Mouse (Mus musculus) hindbrain, embryonic 10.5 days (tissue): ENCODE measurements around the gene Adgrl1. TPM values are rescaled to one million over a fixed set of nuclear protein-coding genes. Genes with fewer than 3 reads are reported as not detected.
"Not testable (repeated sequence)": the region's sequence is repeated elsewhere in the genome, so short reads cannot be mapped to it uniquely, and the experiment has no call there.

ENCODE experiments used
- DNase-seq: peaks from one replicate; pipeline ENCODE4 v3.0.0-alpha.2; 2017; ENCODE audit warnings: low spot score
- H3K27ac ChIP-seq: fragments of 300-500 bp; sonication (generic); 2 replicates; pipeline ENCODE4 v1.5.1; 2016; ENCODE audit warnings: mild to moderate bottlenecking, moderate library complexity
- H3K27me3 ChIP-seq: fragments of 300-500 bp; sonication (generic); 2 replicates; pipeline ENCODE4 v1.6.1; 2016; ENCODE audit warnings: mild to moderate bottlenecking; ENCODE audit not compliant: poor library complexity, insufficient read depth, severe bottlenecking
- H3K36me3 ChIP-seq: fragments of 300-500 bp; sonication (generic); 2 replicates; pipeline ENCODE4 v1.6.1; 2016; ENCODE audit warnings: mild to moderate bottlenecking, moderate library complexity
- H3K4me1 ChIP-seq: fragments of 300-500 bp; sonication (generic); replicated peaks from 2 replicates; pipeline ENCODE4 v1.6.1; 2016; ENCODE audit warnings: mild to moderate bottlenecking
- H3K4me3 ChIP-seq: fragments of 300-500 bp; sonication (generic); 2 replicates; pipeline ENCODE4 v1.5.1; 2016; ENCODE audit warnings: mild to moderate bottlenecking, moderate library complexity
- H3K9me3 ChIP-seq: fragments of 300-500 bp; sonication (generic); 2 replicates; pipeline ENCODE4 v1.6.1; 2016; ENCODE audit warnings: mild to moderate bottlenecking, moderate library complexity
- WGBS: fragments of 180-500 bp; shearing (Covaris S2); methylation state at CpG from one replicate; pipeline ENCODE4 v1.1.7; 2016; 5-methylcytosine and 5-hydroxymethylcytosine counted together
- polyA plus RNA-seq: library from polyadenylated mRNA; unstranded; fragments of >200 nt; fragmentation: Nextera tagmentation; extraction: Ambion mirVana; gene quantifications from 2 replicates; pipeline ENCODE4 v1.2.1, GENCODE M21; 2016

Adgrl1 gene
- polyA plus RNA-seq, 1 experiment from 2014 or later = 15.4 TPM

DNA sequence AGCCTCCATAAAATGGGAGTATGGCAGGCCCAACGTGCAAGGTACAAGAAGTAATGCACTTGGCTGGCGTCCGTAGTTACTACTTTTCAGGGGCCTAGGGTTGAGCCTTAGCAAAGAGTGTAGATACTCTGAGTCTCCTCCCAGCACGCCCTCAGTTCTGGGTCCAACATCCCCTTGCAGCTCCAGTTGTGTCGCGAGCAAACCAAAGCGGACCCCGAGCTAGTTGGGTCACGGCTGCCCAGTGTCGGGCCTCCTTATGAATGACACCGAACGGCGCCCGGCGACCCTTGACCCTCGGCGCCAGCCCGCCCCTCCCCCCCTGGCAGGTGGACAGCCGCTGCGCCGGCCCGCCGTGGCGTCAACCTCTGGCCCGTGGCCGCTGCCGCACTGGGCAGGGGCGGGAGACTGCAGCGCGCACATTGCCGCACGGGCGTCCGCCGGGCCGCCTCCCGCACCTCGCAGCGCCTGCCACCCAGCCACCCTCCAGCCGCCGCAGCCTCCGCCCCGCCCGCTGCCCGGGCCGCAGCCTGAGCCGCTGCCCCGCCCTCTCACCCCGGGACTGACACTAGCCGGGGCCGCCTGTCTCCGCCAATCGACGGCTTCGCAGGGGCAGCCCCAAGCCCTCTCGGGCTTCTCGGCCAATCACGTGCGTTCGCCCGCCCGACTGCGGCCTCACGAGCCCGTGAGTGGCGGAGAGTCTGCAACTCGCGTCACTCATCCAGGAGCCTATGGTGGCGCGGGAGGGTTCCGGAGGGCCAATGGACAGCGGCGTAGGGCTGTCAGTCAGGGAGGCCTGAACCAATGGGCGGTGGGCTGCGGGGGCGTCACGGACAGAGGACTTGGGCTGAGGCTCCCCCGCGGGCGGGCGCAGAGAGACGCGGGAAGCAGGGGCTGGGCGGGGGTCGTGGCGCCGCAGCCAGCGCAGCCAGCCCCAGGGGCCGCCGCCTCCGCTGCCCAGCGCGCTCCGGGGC lies 72.5 kb downstream of the Adgrl1 start, which contains the start of gene Prkaca:
TSS of gene Prkaca (plus strand) at position 844 of the 971 bp plus-strand sequence.
- WGBS = under 1% methylated on average over 94 of the region's 94 CpGs
- Histone ChIP-seq H3K4me3 (peak within 1 kb of the TSS; percentile 96), H3K4me1 (peaks cover 37% of the 10 kb centered on the region), H3K36me3 (peaks cover 35% of the 10 kb centered on the region), H3K27ac (peak within 1 kb of the TSS; percentile 92), H3K9me3 (no peaks in the 10 kb centered on the region), H3K27me3 (no peaks in the 10 kb centered on the region)
- peak; percentile 99 for DNase-seq

DNA sequence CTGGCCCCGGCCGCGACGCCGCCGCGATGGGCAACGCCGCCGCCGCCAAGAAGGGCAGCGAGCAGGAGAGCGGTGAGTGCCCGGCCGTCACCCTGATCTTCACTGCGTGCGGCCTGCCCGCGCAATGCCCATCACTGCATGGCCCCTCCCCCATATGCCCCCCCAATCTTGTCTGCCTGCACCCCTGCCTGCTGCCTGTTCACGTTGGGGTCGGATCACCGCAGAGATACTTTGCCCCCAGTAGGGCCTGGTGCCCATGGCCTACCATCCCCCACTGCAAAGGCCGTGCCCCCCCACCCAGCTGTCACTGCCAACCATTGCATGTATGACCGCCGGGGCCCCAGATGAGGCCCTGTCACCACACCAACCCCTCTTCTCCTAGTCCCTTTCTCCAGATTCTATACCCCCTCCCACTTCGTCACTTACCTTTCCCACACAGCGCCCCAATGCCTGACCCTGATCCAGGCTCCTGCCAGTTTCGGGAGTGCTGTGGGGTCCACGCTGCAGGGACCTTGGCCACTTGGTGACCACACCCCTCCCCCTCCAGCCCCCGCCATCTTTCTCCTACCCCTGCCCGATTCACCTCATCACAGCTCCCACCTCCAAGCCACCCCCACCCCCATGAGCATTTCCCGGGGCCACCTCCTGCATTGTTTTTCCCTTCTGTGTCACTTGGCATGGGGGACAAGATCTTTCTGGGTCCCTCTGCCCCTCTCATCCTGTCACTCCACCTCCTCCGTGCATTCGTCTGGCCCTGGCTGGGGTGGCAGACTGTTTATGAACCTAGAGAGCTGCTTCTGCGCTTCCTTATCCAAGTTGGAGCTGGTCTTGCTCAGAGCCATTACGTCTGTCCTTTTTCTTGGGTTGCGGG lies 73.5 kb downstream of the Adgrl1 start:
- WGBS = 3% methylated on average over 37 of the region's 37 CpGs
- H3K4me1 ChIP-seq = peaks cover 46% of the 10 kb centered on the region
- peak; percentile 10 for DNase-seq
- peak overlapping the region; percentile 92 for H3K27ac ChIP-seq
- H3K4me3 ChIP-seq = peak overlapping the region; percentile 96
- H3K36me3 ChIP-seq = peaks cover 32% of the 10 kb centered on the region
- no peaks in the 10 kb centered on the region for H3K9me3 ChIP-seq
- no peaks in the 10 kb centered on the region for H3K27me3 ChIP-seq

DNA sequence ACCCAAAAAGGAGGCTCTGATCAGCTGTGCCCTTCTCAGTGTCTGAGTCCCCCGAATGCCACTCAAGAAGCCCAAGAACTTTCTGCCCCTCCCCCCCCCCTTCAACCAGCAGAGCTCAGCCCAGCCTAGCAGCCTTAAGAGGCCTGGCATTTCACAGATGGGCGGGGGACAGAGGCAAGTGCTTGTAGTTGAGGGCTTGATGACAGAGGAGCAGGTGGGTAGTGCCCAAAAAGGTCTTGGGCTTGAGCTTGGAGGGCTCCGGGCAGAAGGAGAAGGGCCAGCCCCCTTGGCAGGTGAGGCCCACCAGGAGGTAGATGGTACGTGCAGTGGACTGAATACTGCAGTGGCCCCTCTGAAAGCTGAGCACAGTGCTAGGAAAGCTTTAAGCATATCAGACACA lies 74.6 kb downstream of the Adgrl1 start:
- no peak overlapping the region; the same call in 1 of the 2 replicates for H3K27ac ChIP-seq
- H3K36me3 ChIP-seq = peaks cover 23% of the 10 kb centered on the region
- no peaks in the 10 kb centered on the region for H3K9me3 ChIP-seq
- WGBS = 88% methylated on average over 4 of the region's 4 CpGs
- peaks cover 48% of the 10 kb centered on the region for H3K4me1 ChIP-seq
- H3K27me3 ChIP-seq = no peaks in the 10 kb centered on the region
- H3K4me3 ChIP-seq = no peak overlapping the region; the same call in 1 of the 2 replicates
- DNase-seq = no peak

DNA sequence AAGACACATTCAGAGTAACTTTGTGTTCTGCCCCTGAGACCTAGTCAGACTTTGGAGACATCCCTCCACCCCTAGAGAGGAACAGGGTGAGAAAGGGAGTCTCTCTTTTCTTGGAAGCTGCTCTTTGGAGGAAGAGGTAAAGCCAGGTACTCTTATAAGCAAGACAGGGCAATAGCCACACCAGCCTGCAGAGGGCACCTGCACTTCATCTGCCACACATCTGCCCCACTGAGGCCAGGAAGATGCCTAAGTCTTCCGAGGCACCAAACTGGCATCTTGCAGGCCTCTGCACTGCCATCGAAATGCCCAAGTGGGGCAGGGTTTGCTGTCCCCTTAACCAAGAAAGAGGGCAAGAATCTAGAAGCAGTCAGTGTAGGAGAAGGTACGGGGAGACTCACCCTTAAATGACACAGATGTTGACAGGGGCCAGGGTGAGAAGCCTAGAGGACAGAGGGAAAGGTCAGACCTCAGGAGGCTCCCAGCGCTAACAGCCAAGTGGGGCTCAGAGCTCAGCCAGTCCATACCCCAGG lies 76.3 kb downstream of the Adgrl1 start:
- H3K36me3 ChIP-seq = peaks cover 28% of the 10 kb centered on the region
- 87% methylated on average over 4 of the region's 4 CpGs for WGBS
- H3K27me3 ChIP-seq = no peaks in the 10 kb centered on the region
- no peak overlapping the region for H3K27ac ChIP-seq
- no peaks in the 10 kb centered on the region for H3K9me3 ChIP-seq
- no peak overlapping the region for H3K4me3 ChIP-seq
- no peak for DNase-seq
- H3K4me1 ChIP-seq = peaks cover 47% of the 10 kb centered on the region

DNA sequence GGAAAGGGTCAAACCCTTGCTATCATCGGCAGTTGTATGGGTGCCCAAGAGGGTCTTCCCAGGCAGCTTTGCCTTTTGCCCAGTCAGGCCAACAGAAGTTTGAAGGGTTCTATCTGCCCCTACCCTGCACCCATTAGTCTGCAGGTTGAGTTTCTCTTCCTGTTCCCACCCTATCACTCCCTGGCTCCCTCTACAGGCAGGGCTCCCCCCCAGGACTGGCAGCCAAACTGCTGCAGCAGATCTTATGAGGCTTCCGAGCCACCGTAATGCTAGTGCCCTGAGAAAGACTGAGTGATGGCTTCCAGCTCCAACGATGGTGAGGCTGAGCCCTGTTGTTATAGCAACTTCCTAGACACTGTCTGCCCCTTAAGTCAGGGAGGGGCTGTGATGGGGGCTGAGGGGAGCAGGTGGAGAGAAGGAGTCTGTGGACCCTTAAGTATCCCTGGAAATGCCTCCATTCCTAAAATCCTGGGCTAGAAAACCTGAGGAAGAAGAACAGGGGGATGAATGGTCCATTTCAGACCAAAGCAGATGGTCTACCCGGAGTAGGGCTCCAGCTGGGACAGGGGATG lies 77.0 kb downstream of the Adgrl1 start:
- H3K27me3 ChIP-seq = no peaks in the 10 kb centered on the region
- no peaks in the 10 kb centered on the region for H3K9me3 ChIP-seq
- WGBS = 88% methylated on average over 5 of the region's 5 CpGs
- H3K4me1 ChIP-seq = peaks cover 40% of the 10 kb centered on the region
- DNase-seq = no peak
- peaks cover 35% of the 10 kb centered on the region for H3K36me3 ChIP-seq
- no peak overlapping the region for H3K4me3 ChIP-seq
- no peak overlapping the region for H3K27ac ChIP-seq

DNA sequence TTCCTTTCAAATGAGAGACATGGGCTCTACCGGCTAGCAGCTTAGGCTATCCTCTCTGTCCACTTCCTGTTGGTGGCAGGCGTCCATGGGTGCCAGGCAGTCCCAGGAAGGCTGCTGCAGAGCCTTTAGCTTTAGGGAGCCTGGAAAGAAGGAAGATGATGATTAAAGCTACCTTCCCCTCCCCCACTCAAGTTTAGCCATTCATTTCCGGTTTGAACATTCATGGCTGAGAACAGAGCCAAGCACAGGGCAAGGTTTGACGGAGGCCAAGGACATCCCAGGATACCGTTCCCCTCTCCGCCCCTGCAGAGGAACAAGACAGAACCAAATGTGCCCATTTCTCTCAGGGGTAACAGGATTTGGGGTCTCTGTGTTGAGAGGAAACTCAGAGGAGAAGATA lies 77.7 kb downstream of the Adgrl1 start:
- DNase-seq = no peak
- Histone ChIP-seq H3K27ac (0 out of 2 replicates have a peak overlapping the region, but pooled peaks have one; percentile 23), H3K9me3 (no peaks in the 10 kb centered on the region), H3K27me3 (no peaks in the 10 kb centered on the region), H3K4me1 (peaks cover 33% of the 10 kb centered on the region), H3K36me3 (peaks cover 43% of the 10 kb centered on the region), H3K4me3 (no peak overlapping the region)
- 72% methylated on average over 6 of the region's 6 CpGs for WGBS

DNA sequence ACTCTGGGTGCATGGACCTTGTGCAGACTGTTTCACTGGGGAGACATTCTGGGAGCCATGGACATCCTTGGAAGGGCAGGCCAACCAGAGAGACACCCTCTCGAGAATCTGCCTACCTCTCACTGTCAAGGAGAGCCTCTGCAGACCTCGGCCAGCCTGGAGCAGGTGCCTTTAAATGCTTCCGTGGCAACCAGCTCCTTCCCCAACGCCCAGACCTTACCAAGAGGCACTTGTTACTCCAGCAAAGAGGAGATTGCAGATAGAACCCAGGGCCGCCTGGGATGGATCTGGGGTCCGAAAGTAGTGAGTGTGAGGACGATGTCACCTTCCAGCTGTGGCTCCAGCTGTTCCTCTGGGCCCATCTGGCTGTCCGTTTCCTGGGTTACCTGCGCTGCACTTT lies 78.3 kb downstream of the Adgrl1 start:
- H3K36me3 ChIP-seq = peaks cover 49% of the 10 kb centered on the region
- no peaks in the 10 kb centered on the region for H3K9me3 ChIP-seq
- H3K27me3 ChIP-seq = no peaks in the 10 kb centered on the region
- no peak overlapping the region for H3K4me3 ChIP-seq
- no peak overlapping the region for H3K27ac ChIP-seq
- H3K4me1 ChIP-seq = peaks cover 32% of the 10 kb centered on the region
- 77% methylated on average over 9 of the region's 9 CpGs for WGBS
- DNase-seq = no peak

DNA sequence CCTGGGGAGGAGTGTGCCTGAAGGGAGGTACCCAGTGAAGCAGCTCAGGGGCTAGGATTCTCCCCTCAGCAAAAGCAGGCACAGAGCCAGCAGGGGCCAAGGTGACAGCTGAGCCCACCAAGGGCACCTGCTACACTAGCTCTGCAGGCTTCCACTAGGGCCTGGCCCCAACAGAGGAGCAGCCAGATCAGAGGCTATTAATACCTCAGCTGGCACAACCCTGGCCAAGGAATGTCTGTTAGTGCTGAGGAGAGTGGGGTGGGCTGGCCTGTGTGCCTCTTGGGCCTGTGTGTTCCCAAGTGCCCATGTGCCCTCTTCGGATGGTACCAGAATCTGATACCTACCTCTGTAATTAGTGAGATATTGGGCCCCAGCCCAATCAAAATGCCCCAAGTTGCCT lies 80.3 kb downstream of the Adgrl1 start:
- Histone ChIP-seq H3K9me3 (no peaks in the 10 kb centered on the region), H3K4me1 (peaks cover 15% of the 10 kb centered on the region), H3K27ac (no peak overlapping the region), H3K27me3 (no peaks in the 10 kb centered on the region), H3K4me3 (no peak overlapping the region), H3K36me3 (peaks cover 64% of the 10 kb centered on the region)
- WGBS = 93% methylated on average over 1 of the region's 1 CpGs
- no peak for DNase-seq

DNA sequence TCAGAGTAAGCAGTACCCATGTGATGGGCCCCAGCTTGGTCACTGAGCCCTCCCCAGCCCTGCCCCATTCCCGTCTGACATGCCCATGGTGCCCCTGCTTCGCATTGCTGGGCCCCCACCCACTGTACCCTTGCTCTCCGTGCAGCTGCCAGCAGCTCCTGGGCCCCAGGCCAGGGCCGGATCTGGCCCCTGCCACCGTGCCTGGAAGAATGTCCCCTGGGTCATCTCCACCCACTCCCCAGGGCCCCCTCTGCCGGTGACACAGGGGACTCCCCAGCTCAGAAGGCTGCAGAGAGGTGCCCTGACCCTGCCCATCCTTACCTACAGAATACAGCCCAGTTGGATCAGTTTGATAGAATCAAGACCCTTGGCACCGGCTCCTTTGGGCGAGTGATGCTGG lies 80.9 kb downstream of the Adgrl1 start:
- H3K4me1 ChIP-seq = peaks cover 15% of the 10 kb centered on the region
- H3K9me3 ChIP-seq = no peaks in the 10 kb centered on the region
- WGBS = 87% methylated on average over 8 of the region's 8 CpGs
- DNase-seq = no peak
- no peak overlapping the region for H3K4me3 ChIP-seq
- peaks cover 69% of the 10 kb centered on the region for H3K36me3 ChIP-seq
- H3K27ac ChIP-seq = no peak overlapping the region
- H3K27me3 ChIP-seq = no peaks in the 10 kb centered on the region

DNA sequence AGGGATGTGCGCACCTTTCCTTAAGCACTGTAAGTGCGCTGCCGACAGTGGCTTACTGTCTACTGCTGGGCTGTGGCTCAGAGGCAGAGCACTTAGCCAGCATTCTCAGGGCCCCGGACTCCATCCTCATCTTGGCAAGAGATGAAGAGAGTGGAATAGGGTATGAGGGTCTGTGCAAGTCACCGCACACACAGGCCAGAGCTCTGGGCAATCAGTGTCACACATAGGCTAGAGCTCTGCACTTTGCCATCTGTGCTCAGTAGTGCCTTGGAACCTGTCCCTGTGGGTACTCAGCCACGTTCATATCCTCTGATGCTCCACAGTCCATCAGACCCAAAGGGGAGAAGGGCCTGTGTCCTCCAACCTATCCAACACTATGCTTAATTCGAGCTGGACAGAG lies 81.6 kb downstream of the Adgrl1 start:
- Histone ChIP-seq H3K9me3 (no peaks in the 10 kb centered on the region), H3K4me1 (peaks cover 15% of the 10 kb centered on the region), H3K27me3 (no peaks in the 10 kb centered on the region), H3K27ac (no peak overlapping the region), H3K36me3 (peaks cover 76% of the 10 kb centered on the region), H3K4me3 (no peak overlapping the region)
- DNase-seq = no peak
- 96% methylated on average over 7 of the region's 7 CpGs for WGBS

DNA sequence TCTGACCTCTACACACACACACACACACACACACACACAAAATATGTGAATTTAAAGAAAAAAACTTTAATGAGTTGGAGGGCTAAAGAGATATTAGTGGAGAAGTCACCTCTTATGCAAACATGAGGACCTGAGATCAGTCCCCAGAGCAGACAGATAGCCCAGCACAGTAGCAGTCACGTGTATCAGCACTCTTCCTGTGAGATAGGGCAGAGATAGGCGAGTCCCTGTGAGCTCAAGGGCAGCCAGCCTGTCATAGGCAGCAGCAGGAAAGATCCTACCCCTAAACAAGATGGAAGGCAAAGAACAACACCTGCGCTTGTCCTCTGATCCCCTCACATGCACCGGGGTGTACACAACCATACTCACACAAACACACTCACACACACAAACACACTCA lies 82.5 kb downstream of the Adgrl1 start:
- Histone ChIP-seq H3K27ac (no peak overlapping the region), H3K9me3 (no peaks in the 10 kb centered on the region), H3K36me3 (peaks cover 85% of the 10 kb centered on the region), H3K27me3 (no peaks in the 10 kb centered on the region), H3K4me1 (peaks cover 11% of the 10 kb centered on the region), H3K4me3 (no peak overlapping the region)
- DNase-seq = no peak
- WGBS = 91% methylated on average over 4 of the region's 4 CpGs

DNA sequence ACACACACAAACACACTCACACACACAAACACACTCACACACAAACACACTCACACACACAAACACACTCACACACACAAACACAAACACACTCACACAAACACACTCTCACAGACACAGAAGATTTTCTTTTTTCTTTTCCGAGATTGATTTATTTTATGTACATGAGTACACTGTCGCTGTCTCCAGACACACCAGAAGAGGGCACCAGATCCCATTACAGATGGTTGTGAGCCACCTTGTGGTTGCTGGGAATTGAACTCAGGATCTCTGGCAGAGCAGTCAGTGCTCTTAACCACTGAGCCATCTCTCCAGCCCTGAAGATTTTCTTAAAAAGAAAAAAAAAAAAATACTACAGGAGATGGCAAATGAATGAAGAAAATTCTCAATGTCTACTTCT lies 83.3 kb downstream of the Adgrl1 start:
- 96% methylated on average over 2 of the region's 2 CpGs for WGBS
- not testable (repeated sequence) for H3K27me3 ChIP-seq, H3K27ac ChIP-seq, H3K4me3 ChIP-seq, H3K4me1 ChIP-seq, H3K9me3 ChIP-seq, DNase-seq
- H3K36me3 ChIP-seq = peaks cover 89% of the 10 kb centered on the region
